Mouse (Mus musculus): Measurements from ENCODE around the gene Bbs12. TPM values are rescaled to one million over a fixed set of nuclear protein-coding genes. Genes with fewer than 3 reads are reported as not detected.
A peak's percentile ranks its signal among the peaks of the same experiment; 100 is the strongest.

Gene Bbs12
- polyA plus RNA-seq (2014; fragmentation: Nextera tagmentation; extraction: Ambion mirVana) = 5.1 and 5.4 TPM in 2 replicates

DNA sequence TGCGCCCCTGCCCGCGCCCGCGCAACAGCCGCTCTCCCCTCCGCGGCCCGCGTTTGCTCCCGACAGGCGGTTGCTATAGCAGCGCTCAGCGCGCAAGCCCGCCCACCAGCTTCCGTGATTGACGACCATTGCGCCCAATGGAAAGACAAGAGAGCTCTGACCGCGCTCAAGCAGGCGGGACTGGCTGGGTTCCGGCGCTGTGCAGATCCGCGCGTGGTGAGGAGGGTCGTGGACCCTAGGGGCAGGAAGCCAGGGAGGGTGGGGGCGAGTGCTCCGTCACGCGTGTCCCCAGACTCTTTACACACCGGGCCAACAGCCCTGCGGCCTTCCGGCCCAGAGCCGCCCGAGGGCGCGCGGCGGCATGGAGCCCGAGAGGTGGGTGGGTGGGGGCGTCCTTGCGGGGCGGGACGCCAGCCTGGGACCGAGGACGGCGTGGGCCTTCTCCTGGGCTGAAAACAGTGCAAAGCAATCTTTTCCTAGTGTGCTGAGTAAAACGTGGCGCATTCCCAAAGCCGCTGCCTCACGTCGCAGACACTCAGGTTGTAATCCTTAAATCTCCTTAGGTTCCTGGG lies at the start of gene Bbs12, which contains the start of gene Cetn4:
TSS of gene Bbs12 (plus strand) at position 185 of the 572 bp plus-strand sequence.
TSS of gene Cetn4 (minus strand) at position 339 of the 572 bp plus-strand sequence.
- Histone ChIP-seq H3K27me3 (ENCODE audit: control insufficient read depth, insufficient read depth, low read length) (no peaks in the 10 kb centered on the region), H3K27ac (peak within 1 kb of the TSS; percentile 82), H3K4me3 (replicated peaks; ENCODE audit: low read length) (peak within 1 kb of the TSS; percentile 81), H3K4me1 (replicated peaks; ENCODE audit: control insufficient read depth, insufficient read depth, low read length) (peaks cover 7% of the 10 kb centered on the region; the same call in 1 of the 2 replicates), H3K4me2 (replicated peaks) (peak within 1 kb of the TSS; percentile 68), H3K9ac (peak within 1 kb of the TSS; percentile 88), H3K9me3 (ENCODE audit: control insufficient read depth, low read length) (no peaks in the 10 kb centered on the region), H3K36me3 (replicated peaks; ENCODE audit: control insufficient read depth, insufficient read depth) (no peaks in the 10 kb centered on the region)
- DNase-seq (ENCODE audit: low spot score) (peak; percentile 99), ATAC-seq (ENCODE audit: low FRiP score) (peak; percentile 100)
- under 1% methylated on average over 53 of the region's 54 CpGs for WGBS

- no peak overlapping the region for H3K9ac ChIP-seq
- H3K4me3 ChIP-seq (replicated peaks; ENCODE audit: low read length) = no peak overlapping the region
- H3K9me3 ChIP-seq (ENCODE audit: control insufficient read depth, low read length) = no peaks in the 10 kb centered on the region
- no peak for ATAC-seq (ENCODE audit: low FRiP score)
- H3K4me2 ChIP-seq (replicated peaks) = no peak overlapping the region
- 87% methylated on average over 11 of the region's 11 CpGs for WGBS
- H3K36me3 ChIP-seq (replicated peaks; ENCODE audit: control insufficient read depth, insufficient read depth) = no peaks in the 10 kb centered on the region
- H3K4me1 ChIP-seq (replicated peaks; ENCODE audit: control insufficient read depth, insufficient read depth, low read length) = no peaks in the 10 kb centered on the region
- no peaks in the 10 kb centered on the region for H3K27me3 ChIP-seq (ENCODE audit: control insufficient read depth, insufficient read depth, low read length)
- no peak for DNase-seq (ENCODE audit: low spot score)
- H3K27ac ChIP-seq = no peak overlapping the region
Measured at GRCm38 (mm10) chr3:37268338-37268737, 44.0 kb upstream of the Bbs12 start.

DNA sequence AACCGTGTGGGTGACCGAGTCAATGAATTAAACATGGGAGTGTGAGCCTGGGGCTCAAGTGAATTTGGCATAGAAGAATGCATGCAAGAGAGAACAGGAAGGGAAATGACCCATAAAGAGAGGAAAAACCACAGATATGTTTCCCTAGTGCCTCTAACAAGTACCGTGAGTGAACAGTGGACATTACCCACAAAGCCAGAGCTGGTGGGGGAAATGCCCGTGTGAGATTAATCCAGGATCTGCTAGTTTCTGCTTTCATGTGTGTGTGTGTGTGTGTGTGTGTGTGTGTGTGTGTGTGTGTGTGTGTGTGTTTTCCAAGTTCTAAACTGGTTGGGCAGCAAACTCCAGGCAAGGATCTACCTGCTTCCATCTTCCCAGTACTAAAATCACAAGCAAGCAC lies 42.4 kb upstream of the Bbs12 start:
- no peak for DNase-seq (ENCODE audit: low spot score)

GRCm38 (mm10) chr3:37271209-37271608 lies 41.1 kb upstream of the Bbs12 start:
- H3K27me3 ChIP-seq (ENCODE audit: control insufficient read depth, insufficient read depth, low read length) = no peaks in the 10 kb centered on the region
- H3K9me3 ChIP-seq (ENCODE audit: control insufficient read depth, low read length) = no peaks in the 10 kb centered on the region
- H3K4me3 ChIP-seq (replicated peaks; ENCODE audit: low read length) = no peak overlapping the region
- DNase-seq (ENCODE audit: low spot score) = peak; percentile 40
- H3K4me2 ChIP-seq (replicated peaks) = no peak overlapping the region
- no peaks in the 10 kb centered on the region for H3K4me1 ChIP-seq (replicated peaks; ENCODE audit: control insufficient read depth, insufficient read depth, low read length)
- H3K9ac ChIP-seq = no peak overlapping the region
- no peak; the same call in 1 of the 2 replicates for ATAC-seq (ENCODE audit: low FRiP score)
- H3K27ac ChIP-seq = no peak overlapping the region
- 9% methylated on average over 1 of the region's 1 CpGs for WGBS
- no peaks in the 10 kb centered on the region for H3K36me3 ChIP-seq (replicated peaks; ENCODE audit: control insufficient read depth, insufficient read depth)

More for the DNA sequence above, 42.4 kb upstream of the Bbs12 start:
- Histone ChIP-seq H3K4me3 (replicated peaks; ENCODE audit: low read length) (no peak overlapping the region), H3K4me2 (replicated peaks) (no peak overlapping the region), H3K36me3 (replicated peaks; ENCODE audit: control insufficient read depth, insufficient read depth) (no peaks in the 10 kb centered on the region), H3K4me1 (replicated peaks; ENCODE audit: control insufficient read depth, insufficient read depth, low read length) (no peaks in the 10 kb centered on the region), H3K27me3 (ENCODE audit: control insufficient read depth, insufficient read depth, low read length) (no peaks in the 10 kb centered on the region), H3K27ac (no peak overlapping the region), H3K9ac (no peak overlapping the region), H3K9me3 (ENCODE audit: control insufficient read depth, low read length) (no peaks in the 10 kb centered on the region)
- WGBS = 94% methylated on average over 4 of the region's 4 CpGs
- no peak for ATAC-seq (ENCODE audit: low FRiP score)

GRCm38 (mm10) chr3:37273092-37273491 lies 39.3 kb upstream of the Bbs12 start:
- H3K4me1 ChIP-seq (replicated peaks; ENCODE audit: control insufficient read depth, insufficient read depth, low read length) = no peaks in the 10 kb centered on the region

GRCm38 (mm10) chr3:37274661-37275060 lies 37.7 kb upstream of the Bbs12 start:
- 83% methylated on average over 6 of the region's 6 CpGs for WGBS
- Histone ChIP-seq H3K36me3 (replicated peaks; ENCODE audit: control insufficient read depth, insufficient read depth) (no peaks in the 10 kb centered on the region), H3K4me2 (replicated peaks) (no peak overlapping the region), H3K4me1 (replicated peaks; ENCODE audit: control insufficient read depth, insufficient read depth, low read length) (no peaks in the 10 kb centered on the region), H3K27me3 (ENCODE audit: control insufficient read depth, insufficient read depth, low read length) (no peaks in the 10 kb centered on the region), H3K9ac (no peak overlapping the region), H3K4me3 (replicated peaks; ENCODE audit: low read length) (no peak overlapping the region), H3K27ac (no peak overlapping the region), H3K9me3 (ENCODE audit: control insufficient read depth, low read length) (no peaks in the 10 kb centered on the region)
- no peak for ATAC-seq (ENCODE audit: low FRiP score)
- no peak for DNase-seq (ENCODE audit: low spot score)

More at GRCm38 (mm10) chr3:37273092-37273491, 39.3 kb upstream of the Bbs12 start:
- DNase-seq (ENCODE audit: low spot score) (no peak), ATAC-seq (ENCODE audit: low FRiP score) (no peak)
- Histone ChIP-seq H3K36me3 (replicated peaks; ENCODE audit: control insufficient read depth, insufficient read depth) (no peaks in the 10 kb centered on the region), H3K27ac (no peak overlapping the region), H3K4me2 (replicated peaks) (no peak overlapping the region), H3K9ac (no peak overlapping the region), H3K27me3 (ENCODE audit: control insufficient read depth, insufficient read depth, low read length) (no peaks in the 10 kb centered on the region), H3K9me3 (ENCODE audit: control insufficient read depth, low read length) (no peaks in the 10 kb centered on the region), H3K4me3 (replicated peaks; ENCODE audit: low read length) (no peak overlapping the region)
- WGBS = 88% methylated on average over 7 of the region's 7 CpGs

DNA sequence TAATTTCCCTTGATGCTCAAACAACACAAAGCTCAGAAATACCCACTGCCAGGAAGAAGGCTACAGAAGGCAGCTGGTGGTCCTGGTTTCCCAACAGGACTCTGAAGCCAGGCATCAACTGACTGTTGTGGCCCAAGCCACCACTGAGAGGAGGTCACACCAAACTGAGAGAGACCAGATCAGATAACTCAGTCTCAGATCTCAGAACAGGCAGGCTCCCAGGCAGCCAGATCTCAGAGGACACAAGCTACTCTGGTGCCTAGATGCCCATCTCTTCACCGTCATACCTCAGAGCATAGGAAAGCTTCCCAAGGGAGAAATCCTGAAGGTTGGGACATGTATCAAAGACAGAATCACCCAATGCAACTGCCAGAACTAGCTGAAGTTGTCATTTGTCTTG lies 32.1 kb upstream of the Bbs12 start:
- no peaks in the 10 kb centered on the region for H3K9me3 ChIP-seq (ENCODE audit: control insufficient read depth, low read length)
- WGBS = 87% methylated on average over 1 of the region's 1 CpGs
- DNase-seq (ENCODE audit: low spot score) (no peak), ATAC-seq (ENCODE audit: low FRiP score) (no peak)
- no peaks in the 10 kb centered on the region for H3K36me3 ChIP-seq (replicated peaks; ENCODE audit: control insufficient read depth, insufficient read depth)
- no peak overlapping the region for H3K9ac ChIP-seq
- no peak overlapping the region for H3K4me3 ChIP-seq (replicated peaks; ENCODE audit: low read length)
- no peak overlapping the region for H3K27ac ChIP-seq
- H3K27me3 ChIP-seq (ENCODE audit: control insufficient read depth, insufficient read depth, low read length) = no peaks in the 10 kb centered on the region
- no peak overlapping the region for H3K4me2 ChIP-seq (replicated peaks)
- no peaks in the 10 kb centered on the region for H3K4me1 ChIP-seq (replicated peaks; ENCODE audit: control insufficient read depth, insufficient read depth, low read length)

DNA sequence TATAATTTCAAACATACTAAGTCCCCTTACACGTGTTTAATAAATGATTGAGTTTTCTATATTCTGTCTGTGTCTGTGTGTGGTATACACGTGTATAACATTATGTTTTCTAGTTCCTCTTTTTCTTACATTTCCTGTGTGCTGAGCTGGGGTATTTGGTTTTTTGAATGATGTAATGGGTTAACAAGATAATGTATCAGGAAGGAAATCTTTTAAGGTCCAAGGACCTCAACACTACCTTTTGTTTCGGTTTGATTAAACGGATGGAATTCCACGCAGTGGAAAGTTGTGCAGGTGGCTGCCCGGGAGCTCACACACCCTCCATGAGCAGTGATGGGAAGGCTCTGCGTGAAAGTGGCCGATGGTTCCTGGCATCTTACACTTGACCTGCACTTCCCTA lies 31.5 kb upstream of the Bbs12 start:
- no peak for ATAC-seq (ENCODE audit: low FRiP score)
- H3K4me3 ChIP-seq (replicated peaks; ENCODE audit: low read length) = no peak overlapping the region
- H3K9ac ChIP-seq = no peak overlapping the region
- no peak overlapping the region for H3K4me2 ChIP-seq (replicated peaks)
- H3K36me3 ChIP-seq (replicated peaks; ENCODE audit: control insufficient read depth, insufficient read depth) = no peaks in the 10 kb centered on the region
- no peaks in the 10 kb centered on the region for H3K27me3 ChIP-seq (ENCODE audit: control insufficient read depth, insufficient read depth, low read length)
- H3K9me3 ChIP-seq (ENCODE audit: control insufficient read depth, low read length) = no peaks in the 10 kb centered on the region
- H3K27ac ChIP-seq = no peak overlapping the region
- WGBS = 86% methylated on average over 8 of the region's 8 CpGs
- DNase-seq (ENCODE audit: low spot score) = no peak
- H3K4me1 ChIP-seq (replicated peaks; ENCODE audit: control insufficient read depth, insufficient read depth, low read length) = no peaks in the 10 kb centered on the region

GRCm38 (mm10) chr3:37282299-37282922 lies 29.9 kb upstream of the Bbs12 start:
- Histone ChIP-seq H3K36me3 (replicated peaks; ENCODE audit: control insufficient read depth, insufficient read depth) (no peaks in the 10 kb centered on the region), H3K4me2 (replicated peaks) (no peak overlapping the region), H3K4me3 (replicated peaks; ENCODE audit: low read length) (no peak overlapping the region), H3K9me3 (ENCODE audit: control insufficient read depth, low read length) (no peaks in the 10 kb centered on the region), H3K4me1 (replicated peaks; ENCODE audit: control insufficient read depth, insufficient read depth, low read length) (no peaks in the 10 kb centered on the region), H3K27me3 (ENCODE audit: control insufficient read depth, insufficient read depth, low read length) (no peaks in the 10 kb centered on the region), H3K9ac (no peak overlapping the region), H3K27ac (no peak overlapping the region)
- ATAC-seq (ENCODE audit: low FRiP score) (no peak), DNase-seq (ENCODE audit: low spot score) (no peak)
- whole genome bisulfite sequencing = 82% methylated on average over 11 of the region's 11 CpGs
